Mouse (Mus musculus) forebrain, embryonic 11.5 days (tissue): ENCODE results near the gene Ppef2. TPM values are rescaled to one million over a fixed set of nuclear protein-coding genes. Genes with fewer than 3 reads are reported as not detected.

Source experiments
- ATAC-seq: fragments of 200-750 bp; cut with Nextera tagmentation; replicated peaks from 2 replicates; pipeline ENCODE4 v1.8.0; 2017; ENCODE audit warnings: moderate TSS enrichment; ENCODE audit not compliant: low FRiP score
- DNase-seq: peaks from one replicate; pipeline ENCODE4 v3.0.0-alpha.2; 2017; ENCODE audit warnings: low spot score
- H3K27ac ChIP-seq: fragments of 300-500 bp; sonication (generic); 2 replicates; pipeline ENCODE4 v1.5.1; 2014; ENCODE audit warnings: low read depth, low read length
- H3K27me3 ChIP-seq: fragments of 300-500 bp; sonication (generic); 2 replicates; pipeline ENCODE4 v1.6.1; 2014; ENCODE audit warnings: mild to moderate bottlenecking, low read length, mixed read lengths; ENCODE audit not compliant: control insufficient read depth, insufficient read depth
- H3K36me3 ChIP-seq: fragments of 300-500 bp; sonication (generic); 2 replicates; pipeline ENCODE4 v1.6.1; 2014; ENCODE audit warnings: mild to moderate bottlenecking, low read length, moderate library complexity, mixed read lengths; ENCODE audit not compliant: control insufficient read depth, insufficient read depth
- H3K4me1 ChIP-seq: fragments of 300-500 bp; sonication (generic); replicated peaks from 2 replicates; pipeline ENCODE4 v1.6.1; 2014; ENCODE audit warnings: low read length, mixed read lengths; ENCODE audit not compliant: control insufficient read depth, insufficient read depth
- H3K4me2 ChIP-seq: fragments of 300-500 bp; sonication (generic); 2 replicates; pipeline ENCODE4 v1.6.1; 2014; ENCODE audit warnings: low read depth, mild to moderate bottlenecking, low read length, moderate library complexity, mixed read lengths; ENCODE audit not compliant: severe bottlenecking
- H3K4me3 ChIP-seq: fragments of 300-500 bp; sonication (generic); 2 replicates; pipeline ENCODE4 v1.5.1; 2014; ENCODE audit warnings: low read depth, low read length
- H3K9ac ChIP-seq: fragments of 300-500 bp; sonication (generic); 2 replicates; pipeline ENCODE4 v1.6.1; 2014; ENCODE audit warnings: low read length
- H3K9me3 ChIP-seq: fragments of 300-500 bp; sonication (generic); 2 replicates; pipeline ENCODE4 v1.6.1; 2016; ENCODE audit warnings: low read length, mixed read lengths; ENCODE audit not compliant: control insufficient read depth
- WGBS: fragments of 180-500 bp; shearing (Covaris S2); extraction: QIAGEN DNeasy Blood & Tissue Kit; methylation state at CpG from one replicate; pipeline ENCODE4 v1.1.7; 2014; 5-methylcytosine and 5-hydroxymethylcytosine counted together
- polyA plus RNA-seq: library from polyadenylated mRNA; unstranded; fragments of >200 nt; fragmentation: Nextera tagmentation; extraction: Ambion mirVana; gene quantifications from 2 replicates; pipeline ENCODE4 v1.2.1, GENCODE M21; 2014

Ppef2 gene
- polyA plus RNA-seq, 1 experiment from 2014 or later = not detected

DNA sequence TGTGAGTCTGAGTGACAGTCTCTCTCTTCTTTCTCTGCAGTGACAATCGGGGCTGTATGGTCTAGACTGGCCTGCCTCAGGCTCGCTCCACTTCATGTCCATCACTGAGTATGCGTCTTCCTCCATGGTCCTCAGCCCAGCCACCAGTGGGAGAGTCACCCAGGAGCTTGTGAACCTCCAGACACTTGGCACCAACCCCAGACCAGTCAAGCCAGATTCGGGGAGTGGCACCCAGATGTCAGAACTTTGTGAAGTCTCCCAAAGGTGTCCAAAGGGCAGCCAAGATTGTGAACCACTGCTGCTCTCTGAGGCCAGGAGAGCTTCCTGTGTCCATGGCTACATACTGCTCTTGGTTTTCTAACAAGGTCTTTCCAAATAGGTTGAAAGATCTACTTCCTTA, 43.8 kb downstream of the Ppef2 start:
- DNase-seq (no peak), ATAC-seq (no peak)
- no peaks in the 10 kb centered on the region for H3K9me3 ChIP-seq
- H3K4me3 ChIP-seq = no peak overlapping the region
- 96% methylated on average over 4 of the region's 4 CpGs for WGBS
- no peaks in the 10 kb centered on the region for H3K27me3 ChIP-seq
- H3K4me2 ChIP-seq = no peak overlapping the region
- H3K9ac ChIP-seq = no peak overlapping the region
- no peak overlapping the region for H3K27ac ChIP-seq
- H3K36me3 ChIP-seq = no peaks in the 10 kb centered on the region
- no peaks in the 10 kb centered on the region for H3K4me1 ChIP-seq

DNA sequence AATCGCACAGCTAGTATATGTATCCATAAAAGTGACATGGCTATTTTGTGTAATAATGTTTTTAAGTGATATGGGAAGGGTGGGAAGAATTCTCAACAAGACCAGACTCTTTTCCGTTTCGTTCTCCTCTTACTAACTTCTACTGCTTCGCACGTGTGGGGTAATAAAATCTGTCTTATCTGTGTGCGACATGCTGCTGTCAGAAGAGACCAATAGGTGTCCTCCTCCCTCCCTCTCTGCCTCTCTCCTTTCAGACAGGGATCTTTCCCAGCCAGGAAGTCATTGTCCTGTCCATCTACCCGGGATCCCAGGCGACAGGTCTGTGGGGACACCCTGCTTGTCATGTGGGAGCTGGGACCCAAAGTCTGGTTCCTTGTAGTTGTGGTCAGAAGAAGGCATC, 45.9 kb downstream of the Ppef2 start:
- Histone ChIP-seq H3K9ac (no peak overlapping the region), H3K27ac (no peak overlapping the region), H3K27me3 (no peaks in the 10 kb centered on the region), H3K36me3 (no peaks in the 10 kb centered on the region), H3K4me3 (no peak overlapping the region), H3K9me3 (no peaks in the 10 kb centered on the region), H3K4me2 (no peak overlapping the region), H3K4me1 (no peaks in the 10 kb centered on the region)
- 84% methylated on average over 8 of the region's 8 CpGs for WGBS
- ATAC-seq (no peak), DNase-seq (no peak)

DNA sequence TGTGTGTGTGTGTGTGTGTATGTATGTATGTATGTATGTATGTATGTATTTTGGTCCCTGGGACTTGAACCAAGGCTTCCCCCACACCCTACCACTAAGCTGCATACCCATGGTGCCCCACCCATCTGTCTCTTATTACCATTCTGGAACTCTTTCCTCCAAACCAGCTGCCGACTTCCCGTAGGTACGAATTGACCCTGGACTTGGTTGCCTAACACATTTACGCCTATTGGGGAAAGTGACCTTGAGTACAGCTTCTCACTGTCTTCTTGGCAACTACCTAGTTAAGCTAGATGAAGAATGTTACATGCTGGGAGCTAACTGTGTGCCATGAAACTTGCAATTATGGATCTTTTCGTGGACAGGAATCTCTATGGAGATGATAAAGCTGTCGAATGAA, 50.0 kb downstream of the Ppef2 start:
- no peak overlapping the region for H3K27ac ChIP-seq
- 90% methylated on average over 6 of the region's 6 CpGs for WGBS
- DNase-seq = no peak

DNA sequence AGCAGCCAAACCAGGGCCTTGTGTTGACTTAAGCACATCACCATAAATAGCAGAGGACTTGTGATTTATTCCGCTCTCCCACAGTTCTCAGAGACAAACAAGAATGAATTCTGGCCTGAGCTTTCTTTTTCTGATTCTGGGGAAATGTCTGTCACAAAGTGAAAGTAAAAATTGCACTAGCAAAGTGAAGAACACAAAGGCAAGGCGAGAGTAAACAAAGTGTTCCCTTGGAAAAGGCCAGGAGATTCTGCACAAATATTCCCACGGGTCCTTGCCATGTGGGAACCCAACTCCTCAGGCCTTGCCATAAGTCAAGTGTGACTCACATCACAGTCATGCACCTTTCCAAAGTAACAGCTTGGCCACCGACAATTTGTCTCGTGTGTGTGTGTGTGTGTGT, 50.4 kb downstream of the Ppef2 start:
- no peak overlapping the region for H3K9ac ChIP-seq
- ATAC-seq = no peak
- no peaks in the 10 kb centered on the region for H3K27me3 ChIP-seq
- no peak overlapping the region for H3K27ac ChIP-seq
- H3K9me3 ChIP-seq = no peaks in the 10 kb centered on the region
- 94% methylated on average over 5 of the region's 5 CpGs for WGBS
- DNase-seq = no peak
- no peak overlapping the region for H3K4me3 ChIP-seq
- no peaks in the 10 kb centered on the region for H3K4me1 ChIP-seq
- H3K36me3 ChIP-seq = peaks cover 5% of the 10 kb centered on the region; the same call in 1 of the 2 replicates
- H3K4me2 ChIP-seq = no peak overlapping the region

More for the DNA sequence above, 50.0 kb downstream of the Ppef2 start:
- ATAC-seq = no peak
- Histone ChIP-seq H3K36me3 (peaks cover 4% of the 10 kb centered on the region; the same call in 1 of the 2 replicates), H3K4me3 (no peak overlapping the region), H3K4me1 (no peaks in the 10 kb centered on the region), H3K27me3 (no peaks in the 10 kb centered on the region), H3K9me3 (no peaks in the 10 kb centered on the region), H3K9ac (no peak overlapping the region), H3K4me2 (no peak overlapping the region)

DNA sequence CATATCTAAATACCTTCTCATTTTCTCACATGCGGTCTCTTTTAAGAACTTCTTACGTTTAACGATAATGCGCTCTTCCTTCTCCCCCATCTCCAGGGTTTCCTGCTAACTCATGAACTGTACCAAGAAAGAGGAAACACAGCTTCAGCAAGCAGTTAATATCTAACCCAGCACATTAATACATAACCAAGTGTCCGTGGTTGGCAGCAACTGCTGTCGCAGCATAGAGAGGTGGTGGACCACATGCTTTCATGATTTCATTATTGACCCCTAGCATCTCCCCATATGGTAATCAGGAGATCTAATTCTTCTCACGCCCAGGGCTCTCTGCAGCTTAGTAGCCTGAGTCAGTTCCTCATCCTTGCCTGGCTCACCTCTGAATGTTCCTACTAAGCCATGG, 50.9 kb downstream of the Ppef2 start:
- Histone ChIP-seq H3K9ac (no peak overlapping the region), H3K27ac (no peak overlapping the region), H3K36me3 (peaks cover 5% of the 10 kb centered on the region; the same call in 1 of the 2 replicates), H3K27me3 (no peaks in the 10 kb centered on the region), H3K4me3 (no peak overlapping the region), H3K4me2 (no peak overlapping the region), H3K4me1 (no peaks in the 10 kb centered on the region), H3K9me3 (no peaks in the 10 kb centered on the region)
- DNase-seq = no peak
- 92% methylated on average over 7 of the region's 7 CpGs for WGBS
- ATAC-seq = no peak

GRCm38 (mm10) chr5:92204162-92205036, 51.7 kb downstream of the Ppef2 start:
- no peak overlapping the region for H3K9ac ChIP-seq
- peaks cover 5% of the 10 kb centered on the region; the same call in 1 of the 2 replicates for H3K36me3 ChIP-seq
- no peaks in the 10 kb centered on the region for H3K4me1 ChIP-seq
- no peak overlapping the region for H3K4me2 ChIP-seq
- no peaks in the 10 kb centered on the region for H3K27me3 ChIP-seq
- no peaks in the 10 kb centered on the region for H3K9me3 ChIP-seq
- 92% methylated on average over 6 of the region's 6 CpGs for WGBS
- no peak overlapping the region for H3K4me3 ChIP-seq
- no peak for ATAC-seq
- no peak for DNase-seq
- H3K27ac ChIP-seq = no peak overlapping the region

DNA sequence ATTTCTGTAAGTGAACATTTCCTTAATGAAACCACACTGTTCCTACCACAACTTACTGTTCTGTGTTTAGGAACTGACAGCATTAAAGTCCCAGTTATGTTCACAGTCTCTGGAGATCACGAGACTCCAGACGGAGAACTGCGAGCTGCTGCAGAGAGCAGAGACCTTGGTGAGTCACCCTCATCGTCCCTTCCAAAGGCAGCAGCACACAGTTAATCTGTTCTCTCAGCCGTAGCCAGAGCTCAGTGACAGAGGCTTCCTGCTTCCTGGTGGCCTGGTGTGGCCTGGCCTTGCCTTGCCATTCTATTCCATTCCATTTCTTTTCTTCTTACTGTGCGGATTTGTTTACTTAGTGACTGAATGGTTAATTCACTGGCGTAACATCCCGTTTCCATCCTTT, 57.8 kb downstream of the Ppef2 start:
- Histone ChIP-seq H3K4me3 (no peak overlapping the region), H3K4me2 (no peak overlapping the region), H3K27ac (no peak overlapping the region), H3K4me1 (no peaks in the 10 kb centered on the region), H3K36me3 (peaks cover 5% of the 10 kb centered on the region; the same call in 1 of the 2 replicates), H3K9me3 (no peaks in the 10 kb centered on the region), H3K27me3 (no peaks in the 10 kb centered on the region), H3K9ac (no peak overlapping the region)
- DNase-seq (no peak), ATAC-seq (no peak)
- 92% methylated on average over 8 of the region's 8 CpGs for WGBS

DNA sequence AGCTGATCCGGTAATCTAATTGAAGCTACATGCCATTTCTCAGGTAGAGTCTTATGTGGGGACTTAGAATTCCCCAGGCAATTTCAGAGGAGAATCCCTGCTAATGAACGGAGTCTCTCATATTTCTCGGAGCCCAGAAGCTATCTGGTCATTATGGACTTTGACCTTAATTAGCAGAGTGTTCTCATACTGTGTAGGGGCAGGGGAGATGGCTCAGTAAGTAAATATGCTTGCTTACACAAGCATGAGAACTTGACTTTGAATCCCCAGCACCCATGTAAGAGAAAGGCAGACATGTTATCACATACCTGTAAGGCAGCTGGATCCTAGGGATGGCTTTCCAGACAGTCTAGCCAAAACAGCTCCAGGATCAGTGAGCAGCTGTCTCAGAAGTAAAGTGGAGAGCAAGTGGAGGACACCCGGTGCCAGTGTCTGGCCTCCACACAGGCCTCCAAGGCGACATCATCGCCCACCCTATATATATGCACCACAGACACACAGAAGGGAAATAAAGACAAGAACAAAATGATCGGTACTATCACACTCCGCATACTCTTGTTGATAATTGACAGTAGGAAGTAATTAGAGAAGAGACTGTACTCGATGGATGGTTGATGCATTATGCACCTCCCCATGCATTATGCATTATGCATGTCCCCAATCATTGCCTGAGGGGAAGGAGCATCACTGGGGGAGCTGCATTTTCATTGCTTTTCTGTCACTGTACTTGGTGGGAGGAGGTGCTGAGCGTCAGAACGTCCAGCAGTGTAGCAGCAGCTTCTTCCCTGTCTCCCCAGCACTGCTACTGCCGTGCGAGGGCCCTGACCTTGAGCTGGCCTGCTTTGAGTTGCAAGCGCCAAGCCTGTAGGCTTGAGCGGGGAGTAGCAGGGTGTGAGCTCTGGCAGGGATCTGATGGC, 58.9 kb downstream of the Ppef2 start:
- ATAC-seq = no peak
- WGBS = 84% methylated on average over 15 of the region's 15 CpGs

More for the DNA sequence above, 58.9 kb downstream of the Ppef2 start:
- Histone ChIP-seq H3K27ac (no peak overlapping the region), H3K36me3 (peaks cover 5% of the 10 kb centered on the region), H3K4me3 (no peak overlapping the region), H3K9ac (no peak overlapping the region), H3K9me3 (no peaks in the 10 kb centered on the region), H3K4me2 (no peak overlapping the region), H3K27me3 (no peaks in the 10 kb centered on the region), H3K4me1 (no peaks in the 10 kb centered on the region)
- no peak for DNase-seq
